Mouse (Mus musculus) macrophage (primary cell): ENCODE results near the gene Ccnb2. TPM values are rescaled to one million over a fixed set of nuclear protein-coding genes. Genes with fewer than 3 reads are reported as not detected.

Experiments used
- H3K27ac ChIP-seq: fragments of 350-480 bp; formaldehyde crosslinking; 2 replicates; pipeline ENCODE4 v1.9.0; 2021
- H3K36me3 ChIP-seq: fragments of 350-480 bp; formaldehyde crosslinking; 2 replicates; pipeline ENCODE4 v1.9.0; 2021; ENCODE audit errors: inconsistent target
- H3K4me3 ChIP-seq: fragments of 350-480 bp; formaldehyde crosslinking; 2 replicates; pipeline ENCODE4 v1.9.0; 2021; ENCODE audit errors: inconsistent target
- H3K79me2 ChIP-seq: fragments of 350-480 bp; formaldehyde crosslinking; 2 replicates; pipeline ENCODE4 v1.9.0; 2021; ENCODE audit errors: inconsistent target
- WGBS: methylation state at CpG from one replicate; pipeline ENCODE4 v1.1.7; 2026; ENCODE audit warnings: inconsistent platforms; ENCODE audit not compliant: missing documents; 5-methylcytosine and 5-hydroxymethylcytosine counted together
- polyA plus RNA-seq: library from polyadenylated mRNA; stranded (reverse); fragments of 250-400 nt; gene quantifications from 3 replicates; pipeline ENCODE4 v1.2.4, GENCODE M21; 2018; ENCODE audit warnings: inconsistent platforms

The Ccnb2 gene
- polyA plus RNA-seq, 1 experiment from 2014 or later = 9.2 TPM

DNA sequence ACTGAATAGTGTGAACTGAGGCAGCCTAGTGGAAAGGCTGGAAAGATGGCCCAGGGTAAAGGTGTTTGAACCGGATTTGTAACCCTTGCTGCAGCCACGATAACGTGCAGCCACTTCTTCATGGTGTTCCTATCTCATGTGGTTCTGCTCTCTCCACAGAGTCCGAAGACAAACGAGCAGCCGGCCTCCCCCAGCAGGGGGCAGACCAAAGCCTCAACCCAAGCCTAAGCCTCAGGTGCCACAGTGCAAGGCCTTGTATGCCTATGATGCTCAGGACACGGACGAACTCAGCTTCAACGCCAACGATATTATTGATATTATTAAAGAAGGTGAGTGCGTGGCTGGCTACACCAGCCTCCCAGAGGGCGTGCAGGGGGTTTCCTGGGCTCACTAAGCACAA, 25.7 kb downstream of the Ccnb2 start:
- Histone ChIP-seq H3K36me3 (peaks cover 42% of the 10 kb centered on the region), H3K79me2 (no peaks in the 10 kb centered on the region), H3K27ac (no peak overlapping the region), H3K4me3 (no peak overlapping the region)
- WGBS = 86% methylated on average over 12 of the region's 12 CpGs

- Histone ChIP-seq H3K4me3 (no peak overlapping the region), H3K27ac (no peak overlapping the region), H3K79me2 (no peaks in the 10 kb centered on the region), H3K36me3 (peaks cover 32% of the 10 kb centered on the region)
- 23% methylated on average over 6 of the region's 6 CpGs for WGBS
These were observed 28.8 kb downstream of the Ccnb2 start for GRCm38 (mm10) chr9:70392563-70392907.

DNA sequence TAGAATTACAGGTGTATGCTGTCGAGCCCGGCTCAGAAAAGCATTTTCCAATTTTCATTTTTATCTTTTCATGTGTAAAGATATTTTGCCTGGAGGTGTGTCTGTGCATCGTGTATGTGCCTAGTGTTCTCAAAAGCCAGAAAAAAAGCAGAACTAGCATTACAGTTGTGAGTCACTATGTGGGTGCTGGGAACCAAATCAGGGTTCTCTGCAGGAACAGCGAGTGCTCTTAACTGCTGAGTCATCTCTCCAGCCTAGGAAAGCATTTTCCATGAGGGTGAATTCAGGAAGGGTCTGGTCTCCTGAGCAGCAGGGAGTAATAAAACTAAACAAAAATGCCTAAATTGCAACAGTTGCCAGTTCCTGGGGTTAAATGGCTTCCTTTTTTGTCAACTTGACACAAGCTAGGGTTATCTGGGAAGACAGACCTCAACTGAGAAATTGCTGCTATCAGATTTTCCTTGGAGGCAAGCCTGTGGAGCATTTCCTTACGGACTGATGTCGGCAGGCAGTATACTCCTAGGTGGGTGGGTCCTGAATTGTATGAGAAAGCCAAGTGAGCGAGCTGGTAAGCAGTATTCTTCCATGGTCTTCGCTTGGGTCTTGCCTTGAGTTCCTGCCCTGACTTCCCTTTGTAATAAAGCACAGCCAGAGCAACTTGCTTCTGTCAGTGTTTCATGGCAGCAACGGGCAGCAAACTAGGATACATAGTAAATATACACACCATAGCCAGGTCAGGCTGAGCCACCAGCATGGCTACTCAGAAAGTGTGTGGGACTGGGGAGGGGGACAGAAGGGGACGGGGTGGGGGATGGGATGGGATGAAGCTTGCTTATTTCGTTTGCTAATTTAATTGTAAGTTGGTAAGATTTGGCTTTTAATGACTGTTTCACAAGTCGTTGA, 29.4 kb downstream of the Ccnb2 start:
- no peak overlapping the region for H3K4me3 ChIP-seq
- H3K36me3 ChIP-seq = peaks cover 31% of the 10 kb centered on the region

DNA sequence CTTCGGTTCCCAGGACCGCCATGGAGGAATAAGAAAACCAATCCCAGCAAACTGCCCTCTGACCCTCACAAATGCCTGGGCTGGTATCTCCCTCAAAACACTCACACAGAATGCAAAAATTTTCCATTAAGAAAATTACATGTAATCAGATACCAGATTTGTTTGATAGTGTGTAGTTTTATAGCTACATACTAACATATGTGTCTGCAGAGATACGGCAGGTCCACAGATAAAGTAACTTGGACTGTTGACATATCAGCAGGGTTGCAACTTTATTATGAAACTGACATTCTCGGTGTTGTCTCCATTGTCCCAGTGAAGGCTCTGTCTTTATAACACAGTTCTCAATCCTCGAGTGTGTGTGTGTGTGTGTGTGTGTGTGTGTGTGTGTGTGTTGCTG, 30.3 kb downstream of the Ccnb2 start:
- 91% methylated on average over 4 of the region's 5 CpGs for WGBS

More for the DNA sequence above, 29.4 kb downstream of the Ccnb2 start:
- Histone ChIP-seq H3K27ac (no peak overlapping the region), H3K79me2 (no peaks in the 10 kb centered on the region)
- 66% methylated on average over 12 of the region's 12 CpGs for WGBS

DNA sequence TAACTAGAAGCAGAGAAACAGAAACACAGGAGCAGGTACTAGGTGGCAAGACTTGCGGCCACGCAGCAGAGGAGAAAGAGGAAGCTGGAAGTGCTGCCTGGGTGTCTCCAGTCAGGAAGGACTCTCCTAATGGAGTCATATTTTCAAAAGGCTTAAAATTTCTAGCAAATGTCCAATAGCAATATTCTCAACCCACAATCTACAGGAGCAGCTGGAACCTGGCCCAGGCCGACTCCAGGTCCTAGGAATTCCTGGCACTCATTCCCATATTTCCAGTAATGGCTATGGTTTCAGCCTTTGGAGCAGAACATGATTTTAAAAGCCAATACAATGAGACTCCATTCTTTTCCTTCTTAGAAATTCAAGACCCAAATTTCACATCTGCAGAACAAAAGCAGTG, 31.8 kb downstream of the Ccnb2 start:
- H3K27ac ChIP-seq = no peak overlapping the region
- peaks cover 14% of the 10 kb centered on the region; the same call in 1 of the 2 replicates for H3K36me3 ChIP-seq
- 74% methylated on average over 3 of the region's 3 CpGs for WGBS
- no peaks in the 10 kb centered on the region for H3K79me2 ChIP-seq
- H3K4me3 ChIP-seq = no peak overlapping the region

More for the DNA sequence above, 30.3 kb downstream of the Ccnb2 start:
- Histone ChIP-seq H3K36me3 (peaks cover 22% of the 10 kb centered on the region), H3K27ac (no peak overlapping the region), H3K4me3 (no peak overlapping the region), H3K79me2 (no peaks in the 10 kb centered on the region)

- H3K36me3 ChIP-seq = peaks cover 14% of the 10 kb centered on the region; the same call in 1 of the 2 replicates
- no peak overlapping the region for H3K27ac ChIP-seq
- H3K79me2 ChIP-seq = no peaks in the 10 kb centered on the region
- no peak overlapping the region for H3K4me3 ChIP-seq
- WGBS = 95% methylated on average over 4 of the region's 4 CpGs
These were observed 33.8 kb downstream of the Ccnb2 start for GRCm38 (mm10) chr9:70387410-70388119.

DNA sequence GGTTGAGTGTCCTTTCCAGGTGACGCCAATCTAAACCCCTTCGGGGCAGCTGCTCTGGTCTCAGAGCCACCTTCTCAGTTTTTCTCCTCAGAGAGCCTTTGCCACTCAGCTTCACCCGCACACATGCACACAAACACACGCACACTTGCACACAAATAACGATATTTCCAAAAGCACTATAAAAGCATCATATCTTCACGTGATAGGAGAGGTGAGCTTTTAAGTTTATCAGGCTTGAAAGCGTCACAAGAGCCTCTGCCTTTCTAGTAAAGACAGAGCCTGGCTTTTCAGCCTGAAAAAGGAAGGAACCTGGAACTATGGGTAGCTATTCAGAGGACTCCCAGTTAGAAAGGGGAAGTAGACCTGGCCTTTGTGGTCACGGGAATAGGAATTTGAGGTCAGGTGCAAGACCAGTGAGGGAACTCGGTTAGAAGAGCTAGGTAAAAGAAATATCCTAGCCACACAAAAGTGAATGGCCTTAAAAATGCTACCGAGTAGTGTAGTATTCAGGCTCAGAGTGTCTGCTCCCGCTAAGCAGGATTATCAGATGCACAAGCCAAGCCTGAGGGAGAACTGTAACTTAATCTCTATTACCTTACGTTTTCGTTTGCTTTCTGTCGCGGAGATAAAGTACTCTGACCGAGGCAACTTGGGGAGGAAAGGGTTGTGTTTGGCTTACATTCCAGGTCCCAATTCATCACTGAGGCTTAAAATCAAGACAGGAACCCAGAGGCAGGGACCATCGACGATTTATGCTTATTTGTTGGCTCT, 36.2 kb downstream of the Ccnb2 start:
- peaks cover 25% of the 10 kb centered on the region; the same call in 1 of the 2 replicates for H3K36me3 ChIP-seq
- H3K27ac ChIP-seq = no peak overlapping the region
- 35% methylated on average over 18 of the region's 18 CpGs for WGBS
- no peaks in the 10 kb centered on the region for H3K79me2 ChIP-seq
- no peak overlapping the region for H3K4me3 ChIP-seq

DNA sequence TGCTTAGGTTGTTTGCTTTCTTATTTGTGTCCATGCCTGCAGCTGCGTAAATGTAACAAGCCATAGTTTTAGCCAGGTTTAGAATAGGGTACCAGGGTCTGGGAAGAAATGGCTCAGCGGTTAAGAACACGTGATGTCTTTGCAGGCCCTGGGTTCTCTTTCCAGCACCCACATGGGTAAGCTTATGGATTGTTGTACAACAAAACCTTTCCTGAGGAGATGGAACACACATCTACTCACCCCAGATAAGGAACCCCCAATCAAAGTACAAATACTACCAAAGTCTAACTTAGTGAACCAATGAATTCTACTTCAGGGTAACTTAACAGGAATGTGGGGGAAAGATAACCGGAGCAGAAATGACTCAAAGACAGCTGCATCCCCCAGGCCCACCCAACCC, 36.9 kb downstream of the Ccnb2 start:
- WGBS = 94% methylated on average over 4 of the region's 4 CpGs
- H3K36me3 ChIP-seq = peaks cover 24% of the 10 kb centered on the region; the same call in 1 of the 2 replicates
- no peaks in the 10 kb centered on the region for H3K79me2 ChIP-seq
- no peak overlapping the region for H3K27ac ChIP-seq
- H3K4me3 ChIP-seq = no peak overlapping the region

DNA sequence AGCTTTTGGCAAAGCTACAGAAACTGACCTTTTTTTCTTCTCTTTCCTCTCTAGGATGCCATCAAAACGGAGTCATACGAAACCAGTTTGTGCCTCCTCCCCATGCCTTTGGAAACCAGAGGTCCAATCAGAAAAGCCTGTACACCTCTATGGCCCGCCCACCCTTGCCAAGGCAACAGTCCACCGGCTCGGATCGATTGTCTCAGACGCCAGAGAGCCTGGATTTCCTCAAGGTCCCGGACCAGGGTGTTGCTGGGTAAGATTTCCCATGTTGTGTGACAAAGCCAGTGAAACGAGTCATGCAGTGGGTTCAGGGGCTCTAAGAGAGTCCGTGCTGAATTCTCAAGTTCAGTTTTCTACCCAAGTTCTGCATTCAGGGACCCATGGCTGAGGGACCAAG, 37.6 kb downstream of the Ccnb2 start:
- Histone ChIP-seq H3K79me2 (no peaks in the 10 kb centered on the region), H3K36me3 (peaks cover 28% of the 10 kb centered on the region), H3K4me3 (no peak overlapping the region), H3K27ac (no peak overlapping the region)
- WGBS = 91% methylated on average over 10 of the region's 10 CpGs

- no peaks in the 10 kb centered on the region for H3K79me2 ChIP-seq
- H3K36me3 ChIP-seq = peaks cover 40% of the 10 kb centered on the region
- no peak overlapping the region for H3K4me3 ChIP-seq
- no peak overlapping the region for H3K27ac ChIP-seq
- WGBS = 46% methylated on average over 12 of the region's 12 CpGs
These were observed 39.3 kb downstream of the Ccnb2 start for GRCm38 (mm10) chr9:70382091-70382490.

DNA sequence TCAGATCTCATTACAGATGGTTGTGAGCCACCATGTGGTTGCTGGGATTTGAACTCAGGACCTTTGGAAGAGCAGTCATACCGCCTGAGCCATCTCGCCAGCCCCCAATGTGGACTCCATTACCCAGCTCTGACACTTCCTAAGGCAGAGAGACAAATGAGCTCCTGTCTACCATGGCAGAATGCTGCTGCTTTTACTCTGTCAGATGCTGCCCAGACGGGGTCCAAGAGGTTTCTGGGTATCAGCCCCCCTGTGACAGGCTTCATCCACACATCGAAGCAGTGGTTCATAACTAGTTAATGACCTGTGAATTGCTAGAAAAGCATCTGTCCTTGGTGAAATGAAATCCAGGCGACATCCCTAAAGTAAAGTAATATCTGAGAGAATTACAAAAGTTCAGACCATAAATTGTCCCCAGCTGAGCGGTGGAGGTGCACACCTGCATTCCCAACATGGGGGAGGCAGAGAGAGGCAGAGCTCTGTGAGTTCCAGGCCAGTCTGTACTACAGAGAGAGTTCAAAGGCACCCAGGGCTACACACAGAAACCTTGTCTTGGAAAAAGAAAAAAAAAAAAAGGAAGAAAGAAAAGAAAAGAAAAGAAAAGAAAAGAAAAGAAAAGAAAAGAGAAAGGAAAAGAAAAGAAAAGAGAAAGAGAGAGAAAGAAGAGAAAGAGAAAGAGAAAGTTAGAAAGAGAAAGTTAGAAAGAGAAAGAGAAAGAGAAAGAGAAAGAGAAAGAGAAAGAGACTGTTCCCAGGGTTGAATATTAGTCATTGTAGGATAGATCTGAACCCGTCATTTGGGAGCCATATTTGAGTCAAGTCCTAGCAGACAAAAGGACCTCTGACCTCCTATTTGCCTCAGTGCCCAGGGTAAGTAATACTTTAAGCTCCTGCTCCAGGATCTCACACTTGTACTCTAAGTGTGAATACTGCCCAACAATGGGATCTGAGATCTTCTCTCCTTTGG, 41.6 kb downstream of the Ccnb2 start:
- Histone ChIP-seq H3K36me3 (peaks cover 60% of the 10 kb centered on the region), H3K4me3 (no peak overlapping the region), H3K79me2 (no peaks in the 10 kb centered on the region), H3K27ac (no peak overlapping the region)
- 98% methylated on average over 7 of the region's 7 CpGs for WGBS

GRCm38 (mm10) chr9:70371638-70372037, 49.7 kb downstream of the Ccnb2 start:
- H3K79me2 ChIP-seq = no peaks in the 10 kb centered on the region
- no peak overlapping the region for H3K4me3 ChIP-seq
- H3K27ac ChIP-seq = no peak overlapping the region
- peaks cover 65% of the 10 kb centered on the region for H3K36me3 ChIP-seq
- 45% methylated on average over 4 of the region's 5 CpGs for WGBS

DNA sequence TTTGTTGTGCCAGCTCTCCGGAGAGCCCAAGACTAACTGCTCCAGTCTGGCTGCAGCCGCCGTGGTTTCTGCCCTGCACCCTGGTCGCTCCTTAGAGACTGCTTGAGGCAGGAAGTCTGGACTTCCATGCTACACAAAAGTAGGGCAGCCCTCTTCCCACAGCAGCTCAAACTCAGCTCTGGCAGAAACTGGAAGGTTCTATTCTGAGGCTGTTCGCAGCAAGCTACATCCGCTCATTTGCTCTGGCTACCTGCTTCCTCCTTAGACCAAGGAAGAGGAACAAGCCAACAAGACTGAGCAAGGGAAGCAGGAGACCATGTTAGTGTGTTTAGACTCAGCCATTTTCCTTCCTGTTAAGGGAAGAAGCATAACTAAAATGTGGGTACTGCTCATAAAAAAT, 54.4 kb downstream of the Ccnb2 start:
- no peak overlapping the region for H3K4me3 ChIP-seq

More for the DNA sequence above, 54.4 kb downstream of the Ccnb2 start:
- peak overlapping the region; percentile 52 for H3K27ac ChIP-seq
- H3K36me3 ChIP-seq = peaks cover 49% of the 10 kb centered on the region; the same call in 1 of the 2 replicates
- 12% methylated on average over 6 of the region's 6 CpGs for WGBS
- no peaks in the 10 kb centered on the region for H3K79me2 ChIP-seq
